Mouse (Mus musculus): ENCODE results near the gene E130311K13Rik.

Gene E130311K13Rik

DNA sequence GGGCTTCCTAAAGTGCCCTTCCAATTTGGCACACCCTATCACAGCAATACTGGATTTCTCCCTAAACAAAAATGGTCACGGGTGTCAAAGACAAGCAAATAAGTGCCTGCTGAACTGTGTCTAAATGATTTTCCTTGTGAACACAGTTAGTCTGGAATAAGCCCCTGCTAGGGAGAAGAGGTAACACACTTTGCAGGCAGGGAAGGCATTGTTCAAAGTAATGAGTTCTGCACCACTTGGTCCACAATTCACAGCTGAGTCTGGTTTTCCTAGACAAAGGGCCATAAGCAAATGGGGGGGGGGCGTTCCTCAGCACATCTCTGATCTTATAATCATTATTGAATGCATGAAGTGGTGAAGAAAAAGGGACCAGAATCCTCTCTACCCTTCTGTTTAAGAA, 33.5 kb downstream of the E130311K13Rik start:
- DNase-seq (ENCODE audit: low spot score) = no peak

DNA sequence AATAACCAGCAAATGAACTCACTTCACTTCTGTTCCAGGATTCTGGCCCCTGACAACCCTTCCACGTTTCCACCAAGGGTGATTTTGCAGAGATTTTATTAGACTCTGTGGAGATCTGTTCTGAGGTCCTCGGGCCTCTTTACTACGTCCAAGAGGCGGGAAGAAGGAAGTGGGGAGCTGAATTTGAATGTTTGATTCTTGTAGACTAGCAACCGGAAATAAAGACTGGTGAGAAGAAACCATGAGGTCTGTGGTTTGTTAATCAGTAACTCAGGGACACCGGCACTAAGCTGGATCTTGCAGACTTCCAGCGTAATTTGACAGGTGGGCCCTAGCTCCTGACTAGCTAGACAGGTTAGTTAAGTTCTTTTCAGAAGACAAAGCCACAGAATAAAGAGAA, 35.6 kb downstream of the E130311K13Rik start:
- DNase-seq (ENCODE audit: low spot score) = no peak

DNA sequence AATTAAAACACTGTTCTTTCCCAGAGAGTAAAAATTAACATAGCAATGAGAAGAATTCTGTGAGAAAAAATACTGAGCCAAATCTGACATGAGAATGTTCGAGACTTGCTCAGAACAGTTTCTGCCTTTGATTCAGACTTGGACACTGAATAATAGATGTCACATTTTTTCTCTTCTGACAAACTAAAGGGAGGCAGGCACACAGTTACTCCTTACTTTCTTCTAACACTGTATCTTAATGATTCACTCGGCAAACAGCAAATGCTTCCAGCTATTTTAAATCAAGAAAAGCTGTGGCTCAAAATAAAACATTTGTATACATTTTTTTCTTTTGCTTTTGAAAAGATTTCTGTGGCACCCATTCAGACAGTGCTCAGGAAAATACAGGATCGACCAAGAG, 37.1 kb downstream of the E130311K13Rik start:
- no peak for DNase-seq (ENCODE audit: low spot score)

GRCm38 (mm10) chr3:63881065-63881464, 48.2 kb downstream of the E130311K13Rik start:
- no peak for DNase-seq (ENCODE audit: low spot score)

DNA sequence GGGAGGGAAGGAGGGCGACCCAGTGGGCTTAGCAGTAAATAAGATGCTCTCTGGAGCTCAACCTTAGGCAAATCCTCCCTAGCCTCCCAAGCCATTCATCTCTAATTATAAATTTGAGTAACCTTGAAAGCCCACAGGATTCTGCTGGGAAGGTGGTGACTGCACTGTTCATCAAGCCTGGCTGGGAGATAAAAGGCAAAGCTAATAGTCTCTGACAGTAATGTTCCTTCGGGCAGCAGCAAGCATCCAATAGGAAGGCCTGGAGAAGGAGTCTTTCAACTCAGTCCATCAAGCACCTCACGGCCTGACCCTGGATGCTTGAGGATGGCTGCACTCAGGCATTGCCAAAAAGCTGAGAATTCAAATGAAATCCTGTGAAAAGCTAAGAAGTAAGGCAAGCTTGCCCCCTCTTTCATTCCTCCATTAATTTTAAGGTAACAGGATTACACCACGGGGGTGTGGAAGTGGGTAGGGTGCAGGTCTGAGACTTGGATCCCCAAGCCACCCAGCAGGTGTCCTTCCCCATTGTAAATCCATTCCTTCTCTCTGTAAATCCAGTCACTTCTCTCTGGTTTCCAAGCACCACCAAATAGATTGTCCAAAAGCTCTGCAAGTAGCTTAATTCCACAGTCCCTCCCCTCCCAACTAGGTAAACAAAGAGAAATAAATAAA, 50.1 kb downstream of the E130311K13Rik start:
- no peak for DNase-seq (ENCODE audit: low spot score)

- no peak for DNase-seq (ENCODE audit: low spot score)
Measured at GRCm38 (mm10) chr3:63872818-63873217, 56.5 kb downstream of the E130311K13Rik start.

GRCm38 (mm10) chr3:63871249-63871648, 58.0 kb downstream of the E130311K13Rik start:
- DNase-seq (ENCODE audit: low spot score) = no peak

GRCm38 (mm10) chr3:63868285-63868684, 61.0 kb downstream of the E130311K13Rik start:
- DNase-seq (ENCODE audit: low spot score) = no peak

DNA sequence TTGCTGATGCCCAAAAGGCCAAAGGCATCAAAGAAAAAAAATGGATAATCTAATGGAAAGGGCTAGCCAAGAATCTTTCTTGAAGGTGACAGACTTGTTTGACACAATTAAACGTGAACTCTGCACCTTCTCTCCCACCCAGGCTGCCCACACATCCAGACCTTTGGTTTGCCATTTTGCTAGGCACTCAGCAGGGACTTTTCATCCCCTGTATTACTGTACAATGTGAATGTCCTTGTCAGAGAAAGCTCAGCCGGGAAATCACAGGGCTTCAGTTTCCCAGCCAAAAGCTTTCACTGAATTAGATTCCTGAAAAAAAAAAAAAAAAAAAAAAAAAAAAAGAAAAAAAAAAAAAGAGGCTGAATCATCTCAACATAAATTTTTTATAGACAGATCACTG, 64.2 kb downstream of the E130311K13Rik start:
- DNase-seq (ENCODE audit: low spot score) = no peak

All from ovary, adult 18-20 months (tissue).